Mouse (Mus musculus) right cerebral cortex, postnatal 25 days (tissue): ENCODE data around the gene Zbtb18.

ENCODE experiments used
- DNase-seq: peaks from one replicate; pipeline ENCODE4 v3.0.0; 2022

The Zbtb18 gene

GRCm38 (mm10) chr1:177484680-177485079, 42.5 kb downstream of the Zbtb18 start:
- no peak for DNase-seq

- no peak for DNase-seq
These were observed 47.7 kb downstream of the Zbtb18 start for GRCm38 (mm10) chr1:177489844-177490243.

GRCm38 (mm10) chr1:177490808-177491207, 48.7 kb downstream of the Zbtb18 start:
- no peak for DNase-seq

GRCm38 (mm10) chr1:177491280-177491679, 49.1 kb downstream of the Zbtb18 start:
- DNase-seq: no peak

- DNase-seq: no peak
These were observed 52.2 kb downstream of the Zbtb18 start for GRCm38 (mm10) chr1:177494306-177494705.

GRCm38 (mm10) chr1:177494913-177495542, 52.9 kb downstream of the Zbtb18 start:
- DNase-seq: no peak
